Mouse (Mus musculus) liver, embryonic 14.5 days (tissue): ENCODE results near the gene Mcm9. TPM values are rescaled to one million over a fixed set of nuclear protein-coding genes. Genes with fewer than 3 reads are reported as not detected.
"Not testable (repeated sequence)": the region's sequence is repeated elsewhere in the genome, so short reads cannot be mapped to it uniquely, and the experiment has no call there.

Experiments
- ATAC-seq: fragments of 200-750 bp; cut with Nextera tagmentation; 2 replicates; pipeline ENCODE4 v1.8.0; 2017; ENCODE audit warnings: moderate number of reproducible peaks, mild to moderate bottlenecking, moderate library complexity; ENCODE audit not compliant: insufficient read depth
- DNase-seq, 3 experiments: peaks; one replicate each; pipeline ENCODE4 v3.0.0-alpha.2; 2012 to 2013; ENCODE audit warnings: low read depth in 3 of 3, low spot score in 3 of 3
- H3K27ac ChIP-seq: fragments of 300-500 bp; sonication (generic); 2 replicates; pipeline ENCODE4 v1.5.1; 2014; ENCODE audit warnings: moderate library complexity, mild to moderate bottlenecking, control low read depth, inconsistent platforms
- H3K27me3 ChIP-seq: fragments of 300-500 bp; sonication (generic); 2 replicates; pipeline ENCODE4 v1.6.1; 2014; ENCODE audit warnings: mild to moderate bottlenecking, low read length, moderate library complexity; ENCODE audit not compliant: control insufficient read depth, insufficient read depth
- H3K36me3 ChIP-seq: fragments of 300-500 bp; sonication (generic); replicated peaks from 2 replicates; pipeline ENCODE4 v1.6.1; 2014; ENCODE audit warnings: low read depth; ENCODE audit not compliant: control insufficient read depth, insufficient read depth
- H3K4me1 ChIP-seq, 2 experiments: fragments of 200-500 bp in 1 of 2; fragments of 300-500 bp in 1 of 2; sonication (generic) in 1 of 2; replicated peaks; 2 replicates each; pipeline ENCODE4 v1.6.1; 2012 to 2014; ENCODE audit warnings: antibody characterized with exemption in 1 of 2, inconsistent platforms in 1 of 2, low read length in 1 of 2; ENCODE audit not compliant: control insufficient read depth in 2 of 2, insufficient read depth in 2 of 2
- H3K4me2 ChIP-seq: fragments of 300-500 bp; sonication (generic); 2 replicates; pipeline ENCODE4 v1.6.1; 2014; ENCODE audit warnings: low read depth, mild to moderate bottlenecking, control low read depth, moderate library complexity
- H3K4me3 ChIP-seq, 2 experiments: fragments of 200-500 bp in 1 of 2; fragments of 300-500 bp in 1 of 2; sonication (generic) in 1 of 2; 2 replicates each; pipeline ENCODE4 v1.5.1; 2012 to 2014; ENCODE audit warnings: low read depth in 2 of 2, low read length in 2 of 2, mild to moderate bottlenecking in 2 of 2, control low read depth in 1 of 2, inconsistent platforms in 1 of 2, moderate library complexity in 1 of 2; ENCODE audit not compliant: insufficient read depth in 1 of 2
- H3K9ac ChIP-seq: fragments of 300-500 bp; sonication (generic); replicated peaks from 2 replicates; pipeline ENCODE4 v1.6.1; 2014; ENCODE audit warnings: mild to moderate bottlenecking, control low read depth, moderate library complexity
- H3K9me3 ChIP-seq: fragments of 300-500 bp; sonication (generic); 2 replicates; pipeline ENCODE4 v1.6.1; 2016; ENCODE audit warnings: low read length, mixed read lengths; ENCODE audit not compliant: control insufficient read depth
- CTCF ChIP-seq: IDR thresholded peaks from 2 replicates; pipeline ENCODE4 v1.5.1; 2016; ENCODE audit warnings: antibody characterized with exemption, low read depth, control low read depth
- EP300 ChIP-seq: IDR thresholded peaks from 2 replicates; pipeline ENCODE4 v1.6.1; 2016; ENCODE audit warnings: antibody characterized with exemption, low read depth
- WGBS: fragments of 180-500 bp; shearing (Covaris S2); extraction: QIAGEN DNeasy Blood & Tissue Kit; methylation state at CpG from one replicate; pipeline ENCODE4 v1.1.7; 2014; ENCODE audit not compliant: insufficient replicate concordance; 5-methylcytosine and 5-hydroxymethylcytosine counted together
- polyA plus RNA-seq, 2 experiments: library from polyadenylated mRNA; depleted of rRNA in 1 of 2; stranded (reverse) in 1 of 2; unstranded in 1 of 2; fragments of >200 nt; fragmentation: Nextera tagmentation in 1 of 2; extraction: Ambion mirVana in 1 of 2; gene quantifications; 2 replicates each; pipeline versions ENCODE4 v1.2.1 to v1.2.3; 2012 to 2014

The Mcm9 gene
- polyA plus RNA-seq (2012; rRNA removed) (2.0 and 2.4 TPM in 2 replicates), polyA plus RNA-seq (2014; fragmentation: Nextera tagmentation; extraction: Ambion mirVana) (4.2 and 6.1 TPM in 2 replicates)

- not testable (repeated sequence) for H3K27me3 ChIP-seq, H3K4me1 ChIP-seq, ATAC-seq, H3K9me3 ChIP-seq, DNase-seq, H3K36me3 ChIP-seq
- peak within 1 kb of the TSS; percentile 71 for H3K4me2 ChIP-seq
- 48% methylated on average over 10 of the region's 10 CpGs for WGBS
- peak within 1 kb of the TSS; percentile 79 for H3K9ac ChIP-seq
- peak within 1 kb of the TSS; percentile 73 for H3K27ac ChIP-seq
- H3K4me3 ChIP-seq: peak within 1 kb of the TSS; percentile 84
Measured at GRCm38 (mm10) chr10:53630339-53630738, at the start of gene Mcm9. TSS of gene Mcm9 (minus strand) at chr10:53630439.

GRCm38 (mm10) chr10:53661788-53662187 is 31.5 kb upstream of the Mcm9 start:
- DNase-seq (no peak), ATAC-seq (no peak)
- WGBS: 72% methylated on average over 4 of the region's 4 CpGs
- no peaks in the 10 kb centered on the region for H3K36me3 ChIP-seq
- no peaks in the 10 kb centered on the region for H3K4me1 ChIP-seq
- no peak overlapping the region for H3K27ac ChIP-seq
- no peaks in the 10 kb centered on the region for H3K27me3 ChIP-seq
- H3K4me2 ChIP-seq: no peak overlapping the region
- H3K4me3 ChIP-seq: no peak overlapping the region
- no peak for TF ChIP-seq EP300
- H3K9me3 ChIP-seq: no peaks in the 10 kb centered on the region
- H3K9ac ChIP-seq: no peak overlapping the region

GRCm38 (mm10) chr10:53654239-53654638 is 24.0 kb upstream of the Mcm9 start:
- not testable (repeated sequence) for H3K9me3 ChIP-seq, H3K9ac ChIP-seq, H3K4me3 ChIP-seq, H3K4me2 ChIP-seq, H3K4me1 ChIP-seq, DNase-seq, H3K27ac ChIP-seq, H3K27me3 ChIP-seq, ATAC-seq, H3K36me3 ChIP-seq
- 56% methylated on average over 5 of the region's 5 CpGs for WGBS
- TF ChIP-seq CTCF: peak; percentile 32

- no peaks in the 10 kb centered on the region for H3K36me3 ChIP-seq
- H3K4me3 ChIP-seq: no peak overlapping the region
- H3K27me3 ChIP-seq: no peaks in the 10 kb centered on the region
- H3K9ac ChIP-seq: no peak overlapping the region
- no peak overlapping the region for H3K27ac ChIP-seq
- DNase-seq (no peak), ATAC-seq (no peak)
- no peak overlapping the region for H3K4me2 ChIP-seq
- TF ChIP-seq EP300: no peak
- TF ChIP-seq CTCF: no peak
- no peaks in the 10 kb centered on the region for H3K9me3 ChIP-seq
- no peaks in the 10 kb centered on the region for H3K4me1 ChIP-seq
- WGBS: 49% methylated on average over 2 of the region's 2 CpGs
Measured at GRCm38 (mm10) chr10:53650683-53651082, 20.4 kb upstream of the Mcm9 start.

- no peak for ATAC-seq
- Histone ChIP-seq H3K9me3 (no peaks in the 10 kb centered on the region), H3K36me3 (no peaks in the 10 kb centered on the region), H3K27ac (no peak overlapping the region), H3K27me3 (no peaks in the 10 kb centered on the region), H3K9ac (no peak overlapping the region), H3K4me2 (no peak overlapping the region), H3K4me1 (no peaks in the 10 kb centered on the region), H3K4me3 (no peak overlapping the region)
- TF ChIP-seq CTCF (peak; percentile 40; the same call in 1 of the 2 replicates), EP300 (no peak)
- no peak for DNase-seq
Measured at GRCm38 (mm10) chr10:53641507-53641906, 11.3 kb upstream of the Mcm9 start.
